Mouse (Mus musculus): ENCODE measurements at regions not wholly inside any gene's neighbourhood (a gene's known extent, or its start where the extent isn't known, plus 50 kb on each side); places are given as distances from the start of the nearest gene placed in this dataset.
A peak's percentile ranks its signal among the peaks of the same experiment; 100 is the strongest.

DNA sequence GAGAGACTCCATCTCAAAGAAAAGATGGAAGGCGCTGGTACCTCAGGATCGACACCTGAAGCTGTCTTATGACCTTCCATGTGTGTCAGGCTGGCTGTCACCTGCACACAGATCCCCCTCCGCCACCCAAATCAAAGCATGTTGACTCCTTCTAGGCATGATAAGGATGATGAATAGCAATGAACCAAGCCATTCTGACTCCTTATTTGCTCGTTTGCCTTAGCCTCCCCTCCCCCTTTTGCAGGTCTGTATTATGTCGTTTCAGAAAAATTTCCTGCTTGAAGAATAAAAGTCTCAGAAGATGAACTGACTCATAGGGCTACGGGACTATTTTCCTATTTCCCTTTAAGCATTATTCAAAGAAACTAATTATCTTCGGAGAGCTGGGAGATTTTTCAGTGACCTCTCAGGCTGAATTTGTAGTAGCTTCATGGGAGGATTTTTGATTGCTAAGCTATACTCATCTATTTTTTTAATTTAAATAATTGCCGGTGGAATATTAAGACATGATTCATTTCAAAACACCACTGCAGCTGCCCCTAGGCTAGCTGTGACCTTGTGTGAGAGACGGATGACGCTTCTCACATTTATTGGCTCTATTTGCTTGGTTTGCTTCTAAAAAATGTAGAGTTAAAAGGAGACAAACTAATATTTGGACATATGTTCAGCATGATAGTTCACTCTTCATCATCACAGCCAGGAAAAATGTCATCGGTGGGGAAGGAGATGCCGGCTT, 72.4 kb upstream of the Zc3h12c start:
- Histone ChIP-seq H3K27ac (no peak overlapping the region), H3K4me3 (no peak overlapping the region)
- DNase-seq (ENCODE audit: low spot score in 2 of 2), result no peak
- TF ChIP-seq CTCF (conservative IDR thresholded peaks at IDR 0.05), result no peak

DNA sequence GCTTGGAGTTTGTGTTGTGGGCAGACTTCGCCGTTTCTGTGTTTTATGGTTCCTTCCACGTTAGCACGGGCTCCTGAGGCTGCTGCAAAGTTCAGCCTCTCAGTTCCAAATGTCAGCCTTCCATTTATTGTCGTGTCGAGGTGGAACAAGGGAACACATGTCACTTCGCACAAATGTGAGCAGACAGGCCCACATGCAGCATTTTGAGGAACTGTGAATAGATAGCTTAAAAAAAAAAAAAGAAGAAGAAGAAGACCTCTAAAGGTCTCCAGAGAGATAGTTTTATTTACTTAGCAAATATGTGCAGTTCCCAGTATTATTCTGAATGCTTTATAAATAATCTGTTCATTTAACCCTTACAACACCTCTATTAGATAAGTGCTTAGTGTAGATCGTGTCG, 66.4 kb upstream of the Zc3h12c start:
- H3K4me3 ChIP-seq, result no peak overlapping the region
- no peak for DNase-seq (ENCODE audit: low spot score in 2 of 2)
- H3K27ac ChIP-seq, result no peak overlapping the region
- TF ChIP-seq CTCF (conservative IDR thresholded peaks at IDR 0.05), result no peak

DNA sequence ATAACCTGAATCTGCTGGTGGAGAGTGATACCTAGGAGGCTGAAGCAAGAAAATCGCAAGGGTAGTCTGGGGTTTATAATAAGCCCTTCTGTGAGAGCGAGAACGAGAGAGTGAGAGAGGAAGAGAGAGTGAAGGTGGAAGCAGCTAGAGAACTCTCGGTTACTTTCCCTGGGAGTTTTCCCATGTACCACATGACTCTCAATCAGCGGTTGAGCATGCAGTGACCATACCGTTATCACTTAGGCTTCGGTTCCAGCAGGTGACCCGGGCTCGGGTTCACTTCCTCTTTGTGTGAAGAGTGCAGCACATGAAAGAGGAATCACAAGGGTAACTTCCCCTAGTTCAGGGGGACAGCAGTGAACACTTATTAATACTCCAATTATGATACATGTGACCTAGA, 61.2 kb upstream of the Zc3h12c start:
- H3K27ac ChIP-seq, result no peak overlapping the region
- no peak for TF ChIP-seq CTCF (conservative IDR thresholded peaks at IDR 0.05)
- no peak for DNase-seq (ENCODE audit: low spot score in 2 of 2)
- H3K4me3 ChIP-seq, result no peak overlapping the region

DNA sequence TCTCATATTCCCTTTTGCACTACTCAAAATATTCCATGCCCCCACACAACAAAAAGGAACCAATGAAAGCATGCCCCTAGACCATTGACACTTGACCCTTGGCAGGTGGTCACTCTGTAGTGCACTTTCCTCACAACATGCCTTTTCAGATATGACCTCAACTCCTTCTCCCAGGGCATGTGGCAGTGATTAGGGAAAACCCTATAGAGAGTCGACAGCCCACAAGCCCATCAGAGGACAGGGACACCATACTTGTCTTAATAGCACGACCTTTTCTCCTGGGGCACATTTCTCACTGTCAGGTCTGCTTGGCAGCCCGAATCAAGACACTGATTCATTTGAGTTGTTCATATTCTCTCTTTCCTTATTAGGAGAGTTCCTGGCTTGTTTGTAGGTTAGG, 57.3 kb upstream of the Zc3h12c start:
- H3K27ac ChIP-seq, result no peak overlapping the region
- TF ChIP-seq CTCF (conservative IDR thresholded peaks at IDR 0.05), result no peak
- no peak overlapping the region for H3K4me3 ChIP-seq
- no peak for DNase-seq (ENCODE audit: low spot score in 2 of 2)

DNA sequence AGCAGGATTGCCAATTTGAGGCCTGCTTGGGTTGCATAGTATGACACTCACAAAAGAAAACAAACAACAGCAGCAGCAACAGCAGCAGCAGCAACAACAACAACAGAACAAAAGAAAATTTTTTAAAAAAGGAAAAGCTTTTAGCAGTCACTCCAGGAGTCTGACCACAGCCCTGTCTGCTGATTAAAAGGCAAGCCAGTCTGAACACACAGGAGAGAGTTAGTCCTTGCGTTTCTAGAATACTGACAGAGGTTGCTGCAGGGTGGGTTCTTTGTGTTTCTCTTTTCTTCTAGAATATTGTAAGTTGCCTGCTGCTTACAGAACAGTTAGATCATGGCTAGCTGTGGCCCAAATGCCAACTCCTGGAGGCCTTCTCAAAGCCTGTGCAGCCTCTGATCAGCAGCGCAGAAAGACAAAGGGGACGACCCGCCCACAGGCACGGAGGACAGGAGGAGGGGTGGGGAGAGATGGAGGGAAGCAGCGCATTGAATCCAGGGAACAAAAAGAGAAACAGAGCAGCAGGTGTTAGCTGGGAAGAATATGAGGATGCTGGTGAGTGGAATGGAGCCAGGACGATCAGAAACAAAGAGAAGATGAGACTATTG, 55.2 kb upstream of the Zc3h12c start:
- no peak for TF ChIP-seq CTCF (conservative IDR thresholded peaks at IDR 0.05)
- peak in 1 of 2 experiments; percentile 7 for DNase-seq (ENCODE audit: low spot score in 2 of 2)
- Histone ChIP-seq H3K4me3 (peak overlapping the region; percentile 18; the same call in 1 of the 2 replicates), H3K27ac (no peak overlapping the region)
